Mouse (Mus musculus) left cerebral cortex, adult 18-20 months (tissue): ENCODE results near the gene Cpa4. TPM values are rescaled to one million over a fixed set of nuclear protein-coding genes. Genes with fewer than 3 reads are reported as not detected.
A peak's percentile ranks its signal among the peaks of the same experiment; 100 is the strongest.

Experiments used
- DNase-seq, 2 experiments: peaks; one replicate each; pipeline ENCODE4 v3.0.0; 2021 to 2022; ENCODE audit warnings: low spot score in 2 of 2, mixed read lengths in 1 of 2
- total RNA-seq, 2 experiments: library from RNA; stranded (reverse); gene quantifications; 2 replicates each; pipeline ENCODE4 v1.2.3; 2021

Gene Cpa4
- total RNA-seq, 2 experiments from 2014 or later: 0.19 to 0.21 TPM

DNA sequence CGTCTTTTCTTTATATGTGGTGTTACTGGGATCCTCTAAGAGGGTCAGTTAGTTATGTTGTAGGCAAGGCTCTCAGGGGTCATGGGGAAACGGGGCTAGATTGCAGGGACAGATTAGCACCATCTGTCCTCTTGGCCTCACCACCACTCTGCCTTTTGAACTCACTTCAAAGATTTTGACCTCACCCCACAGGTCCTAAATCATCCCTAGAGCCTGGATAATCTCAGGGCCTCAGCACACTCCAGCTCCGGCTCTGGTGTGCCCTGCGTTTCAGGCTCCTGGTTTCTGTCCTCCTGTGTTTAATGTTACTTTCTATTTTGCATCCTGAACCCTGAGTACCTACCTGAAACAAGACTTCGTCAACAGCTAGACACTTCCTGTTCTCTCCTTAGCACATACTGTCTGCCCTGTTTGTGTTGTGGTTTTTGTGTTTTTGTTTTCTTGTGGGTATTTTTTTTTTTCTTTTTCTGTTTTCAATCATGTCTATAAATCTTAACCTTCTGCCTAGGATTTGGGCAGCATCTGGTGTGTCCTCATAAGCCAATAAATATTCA lies 23.8 kb downstream of the Cpa4 start:
- no peak for DNase-seq

- no peak for DNase-seq
These were observed 24.3 kb downstream of the Cpa4 start for GRCm38 (mm10) chr6:30592417-30592974.

DNA sequence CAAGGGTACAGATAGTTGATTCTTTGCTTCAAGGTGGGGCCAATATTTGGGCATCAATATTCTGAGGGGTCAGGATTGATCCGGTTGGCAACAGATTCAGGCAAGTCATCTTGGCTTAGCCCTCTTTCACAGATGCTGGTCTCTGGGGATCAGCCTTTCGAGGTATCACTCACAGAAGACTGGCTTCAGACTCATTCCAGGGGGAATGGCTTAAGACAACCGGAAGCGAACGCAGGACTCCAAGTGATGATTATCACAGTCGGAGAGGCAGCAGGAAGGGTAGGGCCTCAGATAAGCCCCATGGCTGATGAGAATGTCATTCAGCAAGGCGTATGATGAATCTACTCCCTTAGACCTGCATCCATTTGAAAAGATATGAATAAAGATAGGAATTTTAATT lies 26.2 kb downstream of the Cpa4 start:
- no peak for DNase-seq

DNA sequence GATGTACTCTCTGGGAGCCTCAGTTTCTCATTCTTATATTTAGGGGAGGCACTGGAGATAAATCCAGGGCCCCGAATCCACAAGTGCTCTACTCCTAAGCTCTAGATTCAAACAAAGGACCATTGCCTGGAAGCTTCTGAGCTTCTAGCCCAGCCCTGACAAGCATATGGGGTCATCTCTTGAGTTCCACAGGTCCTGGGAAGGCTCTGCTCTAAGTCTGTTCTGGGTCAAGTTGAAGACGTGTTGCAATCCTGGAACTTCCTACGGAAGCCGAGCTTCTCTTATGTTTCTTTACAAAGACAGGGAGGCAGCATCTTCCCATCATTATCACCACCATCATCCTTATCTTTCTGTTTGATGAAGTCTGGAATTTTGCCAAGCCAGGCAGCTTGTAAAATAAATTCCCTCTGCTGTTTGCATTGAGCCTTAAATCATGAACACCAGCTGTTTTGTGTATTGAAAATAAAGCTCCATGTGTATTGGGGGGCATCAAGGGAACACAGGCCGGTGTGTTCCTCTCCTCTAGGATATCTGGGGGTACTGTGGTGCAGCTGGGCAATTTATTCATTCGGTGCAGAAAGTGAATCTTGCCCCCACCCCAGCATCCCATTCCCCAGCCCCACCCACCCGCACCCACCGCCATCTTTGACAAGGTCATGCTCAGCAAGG lies 28.2 kb downstream of the Cpa4 start:
- no peak for DNase-seq

DNA sequence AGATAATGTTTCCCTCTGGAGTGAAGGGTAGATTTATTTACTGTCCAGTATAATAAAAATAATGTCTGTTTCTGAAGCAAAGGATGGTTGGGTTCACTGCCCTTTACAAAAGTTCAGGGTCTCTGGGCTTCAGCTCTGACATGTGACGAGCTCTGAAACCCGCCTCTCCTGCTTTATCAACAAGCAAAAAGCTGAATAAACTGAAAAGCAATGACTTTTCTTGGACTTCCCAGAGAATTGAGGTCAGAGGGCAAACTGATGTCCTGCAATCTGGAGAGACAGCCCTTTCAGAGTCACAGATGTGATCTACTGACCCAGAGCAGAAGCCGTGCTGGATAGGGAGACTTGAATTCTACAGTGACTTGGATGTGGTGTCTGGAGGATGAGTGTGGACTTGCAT lies 31.9 kb downstream of the Cpa4 start:
- DNase-seq: no peak

- no peak for DNase-seq
These were observed 32.8 kb downstream of the Cpa4 start for GRCm38 (mm10) chr6:30600995-30601394.

DNA sequence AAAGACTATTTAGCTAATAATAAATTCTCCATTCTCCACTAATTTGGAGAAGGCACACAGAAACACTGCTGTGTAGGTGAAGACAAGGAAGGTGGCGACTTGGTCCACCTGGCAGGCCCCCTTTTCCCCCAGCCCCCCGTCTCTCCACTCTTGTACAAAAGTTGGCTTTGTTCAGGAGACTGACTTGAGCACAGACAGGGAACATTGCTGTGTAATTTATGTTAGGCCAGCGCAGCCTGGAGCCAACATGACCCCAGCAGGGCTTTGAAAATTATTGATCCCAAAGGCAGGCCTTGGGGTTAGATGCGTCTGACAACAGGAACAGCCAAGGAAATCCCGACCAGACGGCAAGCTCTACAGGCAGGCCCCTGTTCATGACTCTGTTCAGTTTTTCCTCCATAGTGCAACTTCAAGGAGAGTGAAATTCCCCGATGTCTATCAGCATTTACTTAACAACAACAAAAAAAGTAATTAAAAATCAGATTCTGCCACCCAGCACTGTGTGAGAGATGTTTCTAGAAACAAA lies 36.2 kb downstream of the Cpa4 start:
- no peak for DNase-seq

- no peak for DNase-seq
These were observed 36.9 kb downstream of the Cpa4 start for GRCm38 (mm10) chr6:30605111-30605510.

- no peak for DNase-seq
These were observed 37.5 kb downstream of the Cpa4 start for GRCm38 (mm10) chr6:30605672-30606071.

- no peak for DNase-seq
These were observed 42.5 kb downstream of the Cpa4 start, which contains the start of gene Cpa5 for GRCm38 (mm10) chr6:30610710-30611109. Gene Cpa5, plus strand, starts transcription at chr6:30611010.

DNA sequence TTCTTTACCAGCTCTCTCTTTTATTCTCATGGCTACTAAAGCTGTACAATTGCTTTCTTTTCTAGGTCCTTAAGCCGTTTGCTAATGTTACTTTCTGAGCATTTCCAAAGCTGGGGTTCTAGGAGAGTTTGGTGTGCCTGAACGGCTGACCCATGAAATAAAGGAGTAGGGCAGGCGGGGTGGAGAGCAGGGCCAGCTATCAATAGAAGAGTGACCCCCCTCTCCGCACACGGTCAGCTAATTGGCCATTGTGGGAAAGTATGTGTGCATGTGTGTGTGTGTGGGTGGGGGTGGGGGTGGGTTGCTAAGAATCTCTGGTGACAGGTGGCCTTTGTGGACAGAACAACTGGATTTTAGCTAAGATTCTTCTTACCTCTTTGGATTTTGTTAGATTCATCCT lies 43.0 kb downstream of the Cpa4 start:
- DNase-seq: no peak

GRCm38 (mm10) chr6:30614251-30614650 lies 46.1 kb downstream of the Cpa4 start:
- DNase-seq: no peak

GRCm38 (mm10) chr6:30615741-30616140 lies 47.6 kb downstream of the Cpa4 start:
- DNase-seq: no peak

DNA sequence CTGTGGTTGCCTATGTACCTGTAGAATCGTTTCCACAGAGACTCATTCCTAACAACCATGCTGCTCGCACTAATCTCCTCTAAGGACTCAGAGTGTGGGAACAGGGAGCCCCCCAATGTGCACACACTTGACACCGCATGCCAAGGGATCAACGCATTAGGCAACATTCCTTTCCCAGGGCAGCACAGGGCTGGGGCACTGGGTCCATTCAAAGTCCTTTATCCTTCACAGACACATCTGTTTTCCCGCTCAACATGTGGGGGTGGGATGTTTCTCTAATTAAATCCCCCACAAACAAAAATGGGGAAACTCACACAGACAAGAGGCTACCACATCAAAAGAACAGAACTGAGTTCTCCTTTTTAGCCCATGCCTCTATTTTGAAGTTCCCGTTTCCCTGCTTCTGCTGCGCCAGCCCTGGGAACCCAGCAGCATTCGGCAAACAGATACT lies 48.3 kb downstream of the Cpa4 start:
- no peak for DNase-seq

GRCm38 (mm10) chr6:30617020-30617958 lies 49.1 kb downstream of the Cpa4 start:
- no peak for DNase-seq

DNA sequence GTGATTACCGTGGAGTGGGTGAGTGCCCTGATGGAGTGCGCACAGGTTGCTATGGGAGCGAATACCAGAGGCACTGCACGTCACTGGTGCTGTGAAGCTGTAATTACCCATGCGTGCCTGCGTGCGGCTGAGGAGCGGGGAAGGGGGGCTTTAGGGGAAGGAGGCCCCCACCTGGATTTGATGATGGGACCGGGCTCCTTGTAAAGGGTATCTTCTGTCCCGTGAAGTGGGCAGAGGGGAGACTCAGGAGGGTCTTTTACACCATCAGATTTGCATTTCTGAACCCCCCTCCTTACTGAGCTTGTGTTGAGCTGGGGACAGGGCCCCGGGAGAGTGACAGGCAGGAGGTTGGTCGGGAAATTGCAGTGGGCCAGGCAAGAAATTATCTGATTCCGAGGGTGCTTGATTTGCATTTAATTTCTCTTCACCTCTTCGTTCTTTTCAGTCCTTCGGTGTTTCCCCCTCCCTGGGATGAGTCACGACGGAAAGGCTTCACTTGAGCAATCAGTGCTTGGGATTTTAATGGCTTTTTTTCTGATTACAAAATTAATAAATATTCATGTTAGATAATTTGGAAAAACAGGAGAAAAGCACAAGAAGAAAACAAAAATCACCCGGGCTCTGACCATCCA lies 49.9 kb downstream of the Cpa4 start:
- peak; percentile 40 to 42 for DNase-seq

- no peak for DNase-seq
These were observed 50.6 kb downstream of the Cpa4 start for GRCm38 (mm10) chr6:30618735-30619134.

DNA sequence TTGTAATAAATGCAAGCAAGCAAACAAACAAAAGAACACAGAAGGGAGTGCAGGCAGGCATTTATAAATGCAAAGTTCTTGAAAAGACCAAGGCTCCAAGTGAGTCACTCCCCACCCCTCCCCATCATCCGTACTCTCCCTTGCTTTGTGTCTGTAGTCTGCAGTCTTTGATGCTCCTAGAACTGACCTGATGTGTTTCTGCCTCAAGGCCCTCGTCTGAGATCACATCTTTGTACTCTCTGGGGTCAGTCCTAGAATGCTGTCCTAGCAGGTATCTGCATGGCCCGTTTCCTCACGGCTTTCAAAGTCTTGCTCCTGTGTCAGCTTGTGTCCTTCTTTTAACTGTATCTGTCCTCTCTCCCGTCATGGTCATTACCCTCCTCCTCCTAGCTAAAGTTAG lies 51.4 kb downstream of the Cpa4 start:
- DNase-seq: no peak

GRCm38 (mm10) chr6:30620591-30620990 lies 52.4 kb downstream of the Cpa4 start:
- DNase-seq: no peak

DNA sequence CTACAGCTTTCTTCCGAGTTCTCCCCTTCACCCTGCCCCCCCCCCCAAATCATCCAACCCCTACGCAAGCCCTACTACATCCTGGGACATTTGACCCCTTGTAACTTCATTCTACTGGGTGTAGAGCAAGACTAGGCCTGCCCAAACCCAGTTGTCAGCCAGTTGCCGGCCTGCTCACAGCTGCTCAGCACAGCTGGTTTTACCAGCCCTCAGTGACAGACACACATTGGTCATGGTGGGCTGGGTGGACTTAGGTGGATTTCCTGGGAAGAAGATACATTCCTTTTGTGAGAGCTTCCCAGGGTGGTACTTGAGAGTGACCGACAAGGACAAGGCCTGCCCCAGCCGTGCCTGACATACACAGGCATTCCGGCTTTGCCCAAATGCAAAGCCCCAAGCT lies 52.8 kb downstream of the Cpa4 start:
- DNase-seq: no peak

DNA sequence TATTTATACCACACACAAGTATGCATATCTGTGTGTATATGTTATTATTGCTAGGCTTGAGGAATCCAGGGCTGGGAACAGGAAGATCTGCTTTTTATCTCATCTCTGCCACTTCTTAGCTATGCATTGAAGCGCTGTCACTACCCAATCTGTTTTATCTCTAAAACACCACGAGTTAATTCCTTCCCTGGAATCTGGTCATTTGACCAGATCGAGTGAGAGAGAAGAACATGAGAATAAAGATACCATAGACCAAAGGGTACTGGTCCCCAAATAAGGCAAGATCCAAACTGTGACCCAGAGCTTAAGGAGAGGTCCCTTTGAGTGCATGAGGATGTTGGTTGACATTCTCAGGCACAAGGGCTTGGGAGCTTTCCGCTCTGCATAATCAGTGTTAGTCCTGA lies 53.8 kb downstream of the Cpa4 start:
- DNase-seq: no peak
